Mouse (Mus musculus) ES-Bruce4 (cell line): Measurements from ENCODE around the gene Fbxo31. TPM values are rescaled to one million over a fixed set of nuclear protein-coding genes. Genes with fewer than 3 reads are reported as not detected.

Experiments used
- H3K27ac ChIP-seq: 2 replicates; pipeline ENCODE4 v1.5.1; 2012; ENCODE audit warnings: low read length, inconsistent platforms; ENCODE audit not compliant: insufficient read depth
- H3K27me3 ChIP-seq: 2 replicates; pipeline ENCODE4 v1.6.1; 2012; ENCODE audit warnings: mild to moderate bottlenecking, low read length, inconsistent platforms; ENCODE audit not compliant: control insufficient read depth, poor library complexity, insufficient read depth, severe bottlenecking
- H3K36me3 ChIP-seq: 2 replicates; pipeline ENCODE4 v1.6.1; 2012; ENCODE audit warnings: inconsistent platforms, mild to moderate bottlenecking, low read length, moderate library complexity; ENCODE audit not compliant: control insufficient read depth, poor library complexity, insufficient read depth, severe bottlenecking
- H3K4me1 ChIP-seq: one replicate; pipeline ENCODE4 v1.8.1; 2011; ENCODE audit warnings: low read length; ENCODE audit not compliant: control insufficient read depth, insufficient read depth
- H3K4me3 ChIP-seq: 2 replicates; pipeline ENCODE4 v1.5.1; 2011; ENCODE audit warnings: low read depth, mild to moderate bottlenecking, low read length
- H3K9ac ChIP-seq: 2 replicates; pipeline ENCODE4 v1.6.1; 2012; ENCODE audit warnings: low read depth, mild to moderate bottlenecking, inconsistent platforms; ENCODE audit not compliant: poor library complexity, severe bottlenecking
- H3K9me3 ChIP-seq: replicated peaks from 2 replicates; pipeline ENCODE4 v1.6.1; 2012; ENCODE audit warnings: mild to moderate bottlenecking, low read length, inconsistent platforms; ENCODE audit not compliant: control insufficient read depth, poor library complexity, insufficient read depth, severe bottlenecking
- CTCF ChIP-seq: IDR thresholded peaks from one replicate; pipeline ENCODE4 v1.8.1; 2011; ENCODE audit warnings: low read depth, low read length
- EP300 ChIP-seq: IDR thresholded peaks from 2 replicates; pipeline ENCODE4 v1.6.1; 2011; ENCODE audit warnings: low read depth, low read length; ENCODE audit not compliant: insufficient read depth
- POLR2A ChIP-seq: IDR thresholded peaks from one replicate; pipeline ENCODE4 v1.8.1; 2011; ENCODE audit warnings: low read length; ENCODE audit not compliant: insufficient read depth
- polyA plus RNA-seq: library from polyadenylated mRNA; stranded (reverse); fragments of >200 nt; gene quantifications from 2 replicates; pipeline ENCODE4 v1.2.4, GENCODE M21; 2011; ENCODE audit warnings: low read depth; ENCODE audit not compliant: missing spikeins, insufficient read depth, insufficient read length

The Fbxo31 gene
- polyA plus RNA-seq, 1 experiment = 17.7 TPM

- Histone ChIP-seq H3K36me3 (no peaks in the 10 kb centered on the region), H3K4me1 (no peaks in the 10 kb centered on the region), H3K27ac (no peak overlapping the region), H3K27me3 (no peaks in the 10 kb centered on the region), H3K9me3 (no peaks in the 10 kb centered on the region), H3K4me3 (no peak overlapping the region), H3K9ac (no peak overlapping the region)
- no peak for TF ChIP-seq POLR2A
- no peak for TF ChIP-seq CTCF
- no peak for TF ChIP-seq EP300
These were observed 53.3 kb downstream of the Fbxo31 start for GRCm38 (mm10) chr8:121525111-121525818.

- TF ChIP-seq EP300 = no peak
- peak; percentile 99 for TF ChIP-seq CTCF
- H3K27me3 ChIP-seq = no peaks in the 10 kb centered on the region
- H3K9me3 ChIP-seq = no peaks in the 10 kb centered on the region
These were observed 65.2 kb downstream of the Fbxo31 start for GRCm38 (mm10) chr8:121513429-121513828.

GRCm38 (mm10) chr8:121511751-121512150, 66.9 kb downstream of the Fbxo31 start:
- no peak overlapping the region for H3K27ac ChIP-seq
- no peak overlapping the region for H3K4me3 ChIP-seq
- no peaks in the 10 kb centered on the region for H3K4me1 ChIP-seq
- no peak for TF ChIP-seq EP300
- H3K9ac ChIP-seq = no peak overlapping the region
- no peaks in the 10 kb centered on the region for H3K9me3 ChIP-seq
- no peaks in the 10 kb centered on the region for H3K27me3 ChIP-seq
- H3K36me3 ChIP-seq = no peaks in the 10 kb centered on the region

More at GRCm38 (mm10) chr8:121513429-121513828, 65.2 kb downstream of the Fbxo31 start:
- Histone ChIP-seq H3K9ac (no peak overlapping the region), H3K27ac (no peak overlapping the region), H3K4me1 (no peaks in the 10 kb centered on the region), H3K4me3 (no peak overlapping the region), H3K36me3 (no peaks in the 10 kb centered on the region)

Other genes starting within 250 kb of the Fbxo31 start
- gene 1700018B08Rik, start 34.5 kb downstream of the Fbxo31 start, polyA plus RNA-seq = not detected in 2 replicates
- gene Map1lc3b, start 11.6 kb upstream of the Fbxo31 start, polyA plus RNA-seq = 86.5 and 98.6 TPM in 2 replicates
- gene Zcchc14, start 74.1 kb upstream of the Fbxo31 start, polyA plus RNA-seq = 38.1 and 39.9 TPM in 2 replicates
- 1.4 and 1.8 TPM in 2 replicates for gene Jph3, start 150.8 kb upstream of the Fbxo31 start, polyA plus RNA-seq